Mouse (Mus musculus): ENCODE measurements around the gene Ube2i.

Ube2i gene

DNA sequence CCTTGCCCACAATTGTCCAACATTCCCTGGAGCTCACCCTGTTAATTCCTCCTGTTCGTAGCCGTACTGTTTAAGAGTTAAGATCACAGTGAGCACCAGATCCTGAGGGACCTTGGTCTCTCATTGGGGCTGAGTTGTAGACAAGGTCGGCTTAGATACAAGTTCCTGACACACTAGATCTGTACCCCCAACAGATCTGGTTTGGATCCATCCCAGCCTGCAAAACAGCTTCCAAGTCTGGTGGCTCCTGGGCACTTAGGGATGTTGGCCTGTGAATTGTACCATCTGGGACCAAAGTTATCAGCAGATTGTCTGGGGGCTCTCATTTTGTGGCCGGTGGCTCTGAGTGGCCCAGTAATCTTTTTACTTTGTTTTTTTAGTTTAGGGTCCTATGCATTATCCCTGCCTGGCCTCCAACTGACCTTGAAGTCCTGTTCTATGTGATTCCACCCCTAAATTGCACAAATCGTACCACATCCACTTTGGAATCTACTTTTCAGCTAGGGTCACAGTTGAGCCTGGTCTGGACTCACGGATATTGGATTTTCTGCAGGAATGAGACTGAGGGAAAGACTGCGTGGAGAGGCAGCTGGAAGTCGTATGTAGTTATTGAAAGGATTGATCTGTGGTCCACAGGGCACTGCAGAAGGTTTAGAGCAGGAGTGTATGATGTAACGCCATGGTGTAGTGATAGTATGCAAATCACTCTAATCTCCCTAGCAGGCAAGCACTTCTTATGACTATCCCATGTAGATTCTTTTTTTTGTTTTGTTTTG, at the start of gene Ube2i:
Gene Ube2i (minus strand): TSS at position 52 of the 776 bp plus-strand sequence.
- DNase-seq (ENCODE audit: low spot score): no peak

GRCm38 (mm10) chr17:25322930-25323329, 48.5 kb upstream of the Ube2i start:
- DNase-seq (ENCODE audit: low spot score): no peak

DNA sequence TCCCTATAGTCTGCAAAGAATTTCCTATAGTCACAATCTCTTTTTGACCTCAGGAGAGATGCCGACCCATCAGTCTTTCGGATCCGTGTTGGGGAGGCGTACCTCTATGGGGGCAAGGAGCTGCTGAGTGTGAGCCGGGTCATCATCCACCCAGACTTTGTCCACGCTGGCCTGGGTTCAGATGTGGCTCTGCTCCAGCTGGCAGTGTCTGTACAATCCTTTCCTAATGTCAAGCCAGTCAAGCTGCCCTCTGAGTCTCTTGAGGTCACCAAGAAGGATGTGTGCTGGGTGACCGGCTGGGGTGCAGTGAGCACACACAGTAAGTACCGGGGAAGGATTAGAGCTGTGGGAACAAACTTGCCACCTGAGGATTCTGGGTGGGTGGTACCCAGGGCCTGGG, 46.4 kb upstream of the Ube2i start:
- no peak for DNase-seq (ENCODE audit: low spot score)

DNA sequence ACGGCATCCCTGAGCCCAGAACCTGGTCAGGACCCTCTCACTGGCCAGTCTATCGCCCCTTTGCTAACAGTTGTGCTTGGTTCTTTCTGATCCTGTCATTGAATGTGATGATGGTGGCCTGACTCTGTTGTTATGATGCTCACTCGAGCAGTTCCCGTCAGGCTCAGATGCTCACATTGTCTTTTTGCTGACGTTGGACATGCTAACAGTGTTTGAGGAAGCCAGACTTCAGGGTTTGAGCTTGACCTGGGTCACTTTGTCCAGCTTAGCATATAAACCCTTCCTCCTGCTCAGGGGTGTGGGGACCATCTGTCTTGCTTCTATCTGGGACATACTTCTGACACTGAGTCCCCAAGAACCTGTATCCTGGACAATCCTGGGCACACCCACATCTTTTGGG, 43.9 kb upstream of the Ube2i start, which contains the start of gene Prss29:
Gene Prss29 (plus strand): TSS at position 301 of the 400 bp plus-strand sequence.
- no peak for DNase-seq (ENCODE audit: low spot score)

DNA sequence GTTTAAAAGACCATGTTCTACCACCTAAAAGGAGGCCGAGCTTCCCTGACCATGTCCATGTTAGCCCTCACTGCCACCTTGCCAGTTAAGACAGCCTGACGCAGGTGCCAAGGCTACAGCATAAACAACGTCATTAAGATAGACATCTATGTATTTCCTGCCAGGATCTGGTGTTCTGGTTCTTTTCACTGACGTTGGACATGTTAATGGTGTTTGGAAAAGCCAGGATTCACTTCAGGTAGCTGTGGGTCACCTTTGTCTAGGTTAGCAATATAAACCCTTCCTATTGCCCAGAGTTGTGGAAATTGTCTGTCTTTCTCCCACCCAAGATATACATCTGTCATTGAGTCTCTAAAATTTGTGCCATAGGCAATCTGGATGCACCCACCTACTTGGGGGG, 33.9 kb upstream of the Ube2i start, which contains the start of gene Prss28:
Gene Prss28 (plus strand): TSS at position 301 of the 400 bp plus-strand sequence.
- no peak for DNase-seq (ENCODE audit: low spot score)

- no peak for DNase-seq (ENCODE audit: low spot score)
These were observed 23.7 kb upstream of the Ube2i start, which contains the start of gene Prss34 for GRCm38 (mm10) chr17:25298094-25298493. Gene Prss34 (plus strand): TSS chr17:25298394.

DNA sequence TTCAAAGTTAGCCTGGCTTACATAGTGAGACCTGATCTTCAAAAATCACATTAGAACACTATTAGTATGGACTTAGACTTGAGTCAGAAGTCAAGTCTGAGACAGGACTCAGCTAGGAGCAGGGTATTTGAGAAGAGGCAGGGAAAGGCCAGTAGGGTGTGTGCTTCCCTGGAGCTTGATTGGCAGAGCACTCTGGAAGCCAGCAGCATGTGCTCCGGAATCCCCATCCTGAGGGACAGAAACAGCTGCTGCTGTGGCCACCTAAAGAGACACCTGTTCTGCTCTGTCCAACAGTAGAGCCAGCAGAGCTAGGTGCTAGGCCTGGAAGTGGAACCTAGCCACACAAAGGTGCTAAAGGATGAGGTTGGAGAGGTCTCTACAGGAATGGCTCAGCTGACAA, 19.7 kb upstream of the Ube2i start:
- no peak for DNase-seq (ENCODE audit: low spot score)

DNA sequence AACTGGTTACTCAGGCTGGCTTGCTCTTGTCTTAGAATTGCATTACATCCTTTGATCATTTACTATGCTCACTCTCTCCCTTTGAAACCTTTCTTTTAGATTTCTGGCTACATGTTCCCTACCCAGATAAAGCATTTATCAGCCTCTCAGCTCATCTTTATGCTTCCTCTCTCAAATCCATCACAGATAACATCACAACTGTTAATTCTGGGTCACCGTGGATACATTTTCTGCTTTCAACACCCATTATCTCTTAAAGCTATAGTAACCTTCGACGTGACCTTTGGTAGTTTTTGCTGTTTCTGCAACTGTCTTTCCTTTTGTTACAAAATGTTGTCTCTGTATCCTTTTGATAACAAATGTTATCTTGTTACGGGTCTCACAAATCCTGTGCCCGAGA, 19.1 kb upstream of the Ube2i start:
- DNase-seq (ENCODE audit: low spot score): no peak

DNA sequence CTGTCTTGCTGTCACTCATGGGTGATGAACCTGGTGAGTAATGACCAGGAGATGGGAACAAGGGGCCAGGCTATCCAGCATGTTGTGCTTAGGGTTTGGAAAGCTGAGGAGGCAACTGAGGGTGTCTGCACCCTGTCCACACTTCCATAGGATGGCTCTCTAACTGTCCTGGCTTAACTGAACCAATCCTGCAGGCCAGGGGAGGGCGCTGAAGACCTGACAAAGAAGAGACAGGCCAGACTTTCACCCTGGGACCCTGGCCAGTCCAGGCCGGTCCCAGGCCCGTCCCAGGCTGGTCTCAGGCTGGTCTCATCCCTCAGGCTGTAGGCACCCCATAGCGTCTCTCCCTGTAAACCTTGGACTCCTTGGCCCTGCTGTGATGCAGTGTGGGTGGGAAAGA, 16.0 kb upstream of the Ube2i start:
- no peak for DNase-seq (ENCODE audit: low spot score)

DNA sequence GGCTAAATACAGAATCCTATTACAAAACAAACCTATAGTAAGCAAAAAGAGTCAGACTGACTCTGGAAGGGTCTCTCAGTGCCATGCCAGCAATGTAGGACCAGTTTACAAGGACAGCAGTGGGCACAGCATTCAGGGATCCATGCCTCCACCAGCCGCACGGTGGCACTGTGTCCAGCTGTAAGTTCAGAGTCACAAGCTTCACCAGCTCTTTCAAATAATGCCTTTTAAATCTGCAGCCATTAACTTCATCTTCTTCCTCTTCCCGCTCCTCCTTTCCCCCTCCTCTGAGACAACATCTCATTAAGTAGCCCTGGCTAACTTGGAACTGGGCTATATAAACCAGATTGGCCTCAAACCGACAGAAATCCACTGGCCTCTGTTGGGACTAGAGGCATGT, 14.4 kb upstream of the Ube2i start:
- DNase-seq (ENCODE audit: low spot score): peak; percentile 56

- DNase-seq (ENCODE audit: low spot score): peak; percentile 46
These were observed 10.6 kb upstream of the Ube2i start for GRCm38 (mm10) chr17:25285033-25285432.

- peak; percentile 35 for DNase-seq (ENCODE audit: low spot score)
These were observed 7.7 kb upstream of the Ube2i start for GRCm38 (mm10) chr17:25282133-25282532.

DNA sequence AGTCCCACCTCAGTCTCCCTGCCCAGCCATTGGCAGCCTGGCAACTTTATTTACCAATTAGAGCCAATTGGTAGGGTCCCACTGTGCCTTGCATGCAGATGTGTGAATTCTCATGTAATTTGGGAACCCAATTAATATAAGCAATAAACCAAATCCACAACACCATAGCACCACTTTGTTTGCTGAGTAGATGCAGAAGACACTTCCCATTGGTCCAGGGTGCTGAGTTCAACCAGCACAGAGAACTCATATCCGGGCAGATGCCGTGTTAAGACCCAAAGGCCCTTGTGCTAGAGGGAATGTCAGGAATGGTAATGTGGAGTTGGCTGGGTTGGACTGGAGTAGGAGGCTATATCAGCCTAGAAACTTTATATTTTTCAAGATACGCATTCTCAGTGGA, 1.4 kb upstream of the Ube2i start:
- no peak for DNase-seq (ENCODE audit: low spot score)

GRCm38 (mm10) chr17:25273706-25274501, 518 bp downstream of the Ube2i start:
- peak; percentile 92 for DNase-seq (ENCODE audit: low spot score)

- peak; percentile 87 for DNase-seq (ENCODE audit: low spot score)
These were observed 1.3 kb downstream of the Ube2i start for GRCm38 (mm10) chr17:25272951-25273705.

DNA sequence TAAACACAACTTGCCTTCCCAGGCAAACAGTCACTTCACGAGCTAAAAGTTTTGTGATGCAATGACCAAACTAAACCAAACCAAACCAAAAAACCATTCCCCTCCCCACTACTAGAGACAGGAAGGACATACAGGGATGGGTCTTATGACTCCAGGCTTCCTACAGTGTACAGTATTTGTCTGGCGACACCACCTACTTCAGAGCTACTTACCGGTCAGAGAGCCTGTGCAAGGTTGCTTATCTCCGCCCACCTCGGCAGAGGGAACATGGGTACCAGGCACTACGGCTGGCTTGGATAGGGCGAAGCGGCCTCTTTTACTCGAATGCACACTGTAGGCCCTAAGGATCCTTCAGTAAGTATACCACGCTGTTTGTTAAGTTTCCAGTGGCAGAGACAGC, 2.1 kb downstream of the Ube2i start:
- no peak for DNase-seq (ENCODE audit: low spot score)

DNA sequence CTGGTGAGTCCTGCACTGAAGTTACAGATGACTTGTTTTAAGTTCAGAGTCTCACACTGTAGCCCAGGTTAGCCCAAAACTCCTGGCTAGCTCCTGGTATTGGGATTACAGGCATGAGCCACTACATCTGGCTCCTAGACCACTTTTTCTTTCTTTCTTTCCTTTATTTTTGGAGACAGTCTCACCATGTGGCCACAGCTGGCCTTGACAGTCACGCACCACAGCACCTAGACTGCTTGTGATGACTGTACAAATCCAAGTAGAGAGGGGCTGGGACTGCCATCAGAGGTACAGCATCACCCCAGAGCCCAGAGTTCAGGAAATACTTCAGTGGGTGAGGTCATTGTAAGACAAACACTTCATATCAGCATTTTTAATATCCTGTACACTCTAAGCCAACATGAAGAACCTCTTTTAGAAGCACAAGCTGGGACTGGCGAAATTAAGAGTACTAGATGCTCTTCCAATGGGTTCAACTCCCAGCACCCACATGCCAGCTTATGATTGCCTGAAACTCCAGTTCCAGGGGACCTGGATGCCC, 3.6 kb downstream of the Ube2i start:
- no peak for DNase-seq (ENCODE audit: low spot score)

- DNase-seq (ENCODE audit: low spot score): peak; percentile 56
These were observed 10.0 kb downstream of the Ube2i start for GRCm38 (mm10) chr17:25264453-25264852.

DNA sequence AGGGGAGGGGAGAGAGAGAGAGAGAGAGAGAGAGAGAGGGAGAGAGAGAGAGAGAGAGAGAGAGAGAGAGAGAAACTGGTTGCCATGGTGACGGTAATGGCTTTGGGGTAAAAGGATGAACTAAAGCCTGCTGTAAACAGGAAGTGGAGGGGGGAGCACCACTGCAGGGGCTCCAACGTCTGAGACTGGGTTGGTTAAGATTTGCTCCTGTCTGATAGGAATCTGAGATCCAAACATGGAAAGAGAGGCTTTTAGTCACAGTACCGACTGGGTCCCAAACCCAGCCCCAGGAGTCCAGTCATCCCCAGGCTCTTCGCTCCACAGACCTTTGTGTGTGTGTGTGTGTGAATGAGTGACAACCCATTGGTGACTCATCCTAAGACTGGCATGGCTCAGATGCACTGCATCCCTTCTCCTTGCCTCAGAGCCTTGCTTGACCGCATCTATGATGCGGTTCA, 16.6 kb downstream of the Ube2i start:
- no peak for DNase-seq (ENCODE audit: low spot score)

- no peak for DNase-seq (ENCODE audit: low spot score)
These were observed 18.2 kb downstream of the Ube2i start, which contains the start of gene Baiap3 for GRCm38 (mm10) chr17:25256140-25256754. Gene Baiap3 (minus strand): TSS chr17:25256364.

- DNase-seq (ENCODE audit: low spot score): no peak
These were observed 19.3 kb downstream of the Ube2i start for GRCm38 (mm10) chr17:25255110-25255509.
